Mouse (Mus musculus) right cerebral cortex, postnatal 10 days (tissue): ENCODE data around the gene Cxcl17.

Experiments
- DNase-seq, 2 experiments: peaks; one replicate each; pipeline ENCODE4 v3.0.0; 2021; ENCODE audit warnings: low spot score in 2 of 2

The Cxcl17 gene

DNA sequence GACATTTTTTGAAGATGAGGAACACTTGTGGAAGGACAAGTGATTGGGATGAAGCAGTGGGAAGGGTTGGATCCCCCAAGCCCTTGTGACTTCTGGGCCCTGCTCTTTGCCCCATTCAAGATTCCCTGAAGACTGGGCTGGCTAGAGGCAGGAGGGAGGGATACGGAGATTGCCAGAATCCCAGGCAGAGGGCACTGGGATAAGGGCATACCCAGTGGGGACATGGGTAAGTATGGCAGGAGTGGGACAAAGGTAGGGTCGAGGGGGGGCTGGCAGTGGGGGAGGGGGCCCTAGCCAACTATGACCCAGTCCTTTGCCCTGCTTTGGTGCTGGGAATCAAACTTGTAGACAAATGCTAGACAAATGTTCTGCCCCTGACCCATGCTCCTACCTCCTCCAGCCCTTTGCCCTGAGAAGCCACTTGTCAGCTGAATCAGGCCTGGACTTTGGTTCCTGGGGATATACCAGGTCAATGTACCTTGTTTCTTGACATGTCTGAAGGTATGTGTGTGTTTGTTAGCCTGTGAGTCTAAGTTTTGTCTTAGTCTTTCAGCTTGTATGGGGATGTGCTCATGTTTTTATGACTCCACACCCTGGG, 20.7 kb downstream of the Cxcl17 start:
- DNase-seq, result no peak

DNA sequence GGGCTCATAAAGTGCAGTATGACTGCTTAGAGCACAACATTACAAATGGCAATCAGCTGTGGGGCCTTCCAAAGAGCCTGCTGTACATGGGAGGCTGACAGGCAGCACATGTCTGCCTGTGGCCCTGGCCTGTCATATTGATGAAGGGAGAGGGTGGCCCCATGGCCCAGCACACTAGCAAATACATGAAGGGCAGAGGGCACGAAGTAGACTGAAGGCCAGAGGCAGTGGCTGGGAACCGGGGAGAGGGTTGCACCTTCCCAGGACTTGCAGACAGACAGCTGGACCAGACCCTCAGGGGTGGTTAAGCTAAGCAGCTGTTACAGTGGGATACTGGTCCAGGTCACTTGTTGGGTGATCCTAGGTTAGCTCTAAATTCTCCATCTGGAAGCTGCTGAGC, 21.7 kb downstream of the Cxcl17 start:
- DNase-seq, result no peak

DNA sequence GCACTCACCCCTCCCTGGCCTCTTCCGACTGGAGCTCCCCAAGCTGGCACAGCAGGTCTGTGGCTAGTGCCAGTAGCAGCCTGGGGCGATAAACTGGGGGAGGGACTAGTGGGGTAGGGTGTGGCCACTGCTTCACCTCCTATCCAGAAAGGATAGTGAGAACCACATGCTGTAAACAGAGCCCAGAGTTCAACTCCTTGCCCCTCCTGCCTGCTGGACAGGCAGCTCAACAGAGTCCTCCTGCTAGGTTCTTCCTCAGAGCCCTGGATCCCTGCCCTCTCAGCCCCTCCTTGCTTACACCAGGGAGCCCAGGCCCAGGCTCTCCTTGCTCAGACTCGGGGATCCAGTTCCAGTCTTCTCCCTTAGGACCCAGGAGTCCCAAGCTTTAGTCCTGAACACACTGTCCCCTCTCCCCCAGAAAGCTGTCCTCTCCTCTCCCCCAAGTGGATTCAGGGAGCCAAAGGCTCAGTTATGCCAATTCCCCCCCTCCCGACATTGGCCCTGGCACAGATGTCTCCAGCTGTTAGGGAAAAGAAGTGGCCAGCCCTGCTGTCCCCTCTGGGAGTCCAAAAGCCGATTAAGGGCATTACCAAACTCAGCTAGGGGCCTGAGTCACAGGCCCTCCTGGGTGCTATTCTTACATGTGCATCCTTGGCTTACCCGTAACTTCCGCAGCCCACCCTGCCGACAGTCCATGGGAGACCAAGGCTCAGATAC, 22.5 kb downstream of the Cxcl17 start:
- DNase-seq, result peak in 1 of 2 experiments; percentile 33

DNA sequence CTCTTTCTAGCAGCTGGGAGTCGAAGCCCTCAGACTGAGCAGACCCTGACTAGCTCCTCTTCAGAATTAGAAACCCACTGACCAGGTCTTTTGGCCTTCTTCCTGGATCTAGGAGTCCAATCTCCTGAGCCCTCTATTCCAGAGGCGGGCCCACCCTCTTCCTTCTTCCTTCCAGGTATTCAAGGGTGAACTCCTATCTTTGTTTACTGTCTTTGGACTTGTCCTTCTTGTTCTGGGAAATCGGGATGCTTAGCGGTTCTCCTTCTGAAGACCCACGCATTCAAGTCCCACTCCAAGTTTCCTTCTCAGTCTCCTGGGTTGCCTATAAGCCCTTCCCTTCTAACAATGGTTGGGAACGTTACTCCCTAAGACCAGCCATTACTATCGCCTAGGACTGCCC, 23.8 kb downstream of the Cxcl17 start:
- no peak for DNase-seq

DNA sequence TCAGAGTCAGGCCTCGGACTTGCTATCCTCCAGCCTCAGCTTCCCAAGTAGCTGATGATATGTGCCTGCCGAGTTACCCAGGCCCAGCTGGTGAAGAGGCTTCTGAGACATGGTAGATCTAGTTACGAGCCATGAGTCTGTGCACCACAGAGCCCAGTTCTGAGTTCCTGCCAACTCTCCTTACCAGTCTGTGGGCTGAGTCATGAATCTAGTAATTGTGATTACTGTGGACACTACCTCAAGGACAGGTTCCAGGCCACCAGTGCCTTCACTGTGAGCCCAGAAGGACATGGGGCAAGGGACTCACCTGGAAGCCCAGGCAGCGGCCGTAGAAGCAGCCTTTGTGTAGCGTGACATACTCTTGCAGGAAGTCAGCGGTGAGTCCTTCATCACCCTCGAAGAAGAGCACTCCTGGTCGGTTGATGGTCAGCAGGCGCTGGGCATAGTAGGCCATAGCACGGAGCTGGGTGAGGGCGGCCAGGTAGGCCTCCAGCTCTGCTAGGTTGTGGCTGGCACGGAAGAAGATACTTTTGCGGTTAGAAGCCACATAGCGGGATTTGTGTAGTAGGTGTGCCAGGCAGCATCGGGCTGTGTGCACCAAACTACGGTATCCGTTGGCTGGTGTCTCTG, 24.8 kb downstream of the Cxcl17 start:
- DNase-seq, result no peak

DNA sequence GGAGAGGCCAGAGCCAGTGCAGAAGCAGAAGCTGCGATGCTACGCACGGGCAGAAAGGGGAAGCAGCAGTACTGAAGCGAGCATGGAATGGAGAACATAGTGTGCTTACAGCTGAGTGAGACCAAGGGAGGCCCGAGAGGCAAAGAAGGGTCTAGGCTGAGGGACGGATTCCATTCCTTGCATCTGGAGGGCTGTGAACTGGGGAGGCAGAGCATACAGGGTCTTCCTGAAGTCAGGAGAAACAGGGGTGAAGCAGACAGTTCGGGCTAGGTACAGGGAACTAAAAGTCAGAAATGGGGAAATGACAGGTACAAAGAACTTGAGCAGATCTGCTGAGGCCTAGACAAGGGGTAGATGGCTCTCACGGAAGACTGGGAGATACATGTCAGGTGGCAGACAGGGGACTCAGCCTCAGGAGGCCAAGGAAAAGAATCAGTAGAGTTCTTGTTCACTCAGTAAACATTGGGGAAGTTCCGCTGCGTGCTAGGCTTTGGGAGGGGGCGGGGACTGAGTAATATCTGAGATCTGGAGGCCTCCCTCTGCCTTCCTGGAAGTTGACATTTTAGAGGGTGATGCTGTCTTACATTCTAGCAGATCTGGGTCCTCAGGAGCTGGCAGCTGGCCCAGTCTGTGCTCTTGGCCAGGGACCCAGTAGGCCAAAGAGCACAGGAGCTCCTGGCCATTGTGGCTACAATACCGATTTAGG, 26.7 kb downstream of the Cxcl17 start:
- peak; percentile 63 to 66 for DNase-seq

DNA sequence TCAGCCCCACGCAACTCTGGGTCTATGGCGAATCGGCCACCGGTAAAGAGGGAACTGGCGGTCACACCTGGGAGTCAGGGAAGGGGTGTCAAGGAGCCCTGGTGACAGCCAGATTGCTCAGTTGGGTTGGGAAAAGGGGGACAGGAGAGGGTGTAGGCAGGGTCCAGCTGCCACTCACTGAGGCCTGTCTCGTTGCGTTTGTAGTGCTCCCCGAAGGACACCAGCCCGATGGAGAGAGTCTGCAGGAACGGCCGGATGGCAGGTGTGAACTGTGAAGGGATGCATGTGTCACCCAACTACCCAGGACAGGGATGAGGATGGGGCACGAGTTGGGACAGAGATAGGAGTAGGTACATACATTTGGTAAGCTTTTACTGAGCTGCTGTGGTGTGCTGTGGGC, 27.4 kb downstream of the Cxcl17 start:
- DNase-seq, result no peak

DNA sequence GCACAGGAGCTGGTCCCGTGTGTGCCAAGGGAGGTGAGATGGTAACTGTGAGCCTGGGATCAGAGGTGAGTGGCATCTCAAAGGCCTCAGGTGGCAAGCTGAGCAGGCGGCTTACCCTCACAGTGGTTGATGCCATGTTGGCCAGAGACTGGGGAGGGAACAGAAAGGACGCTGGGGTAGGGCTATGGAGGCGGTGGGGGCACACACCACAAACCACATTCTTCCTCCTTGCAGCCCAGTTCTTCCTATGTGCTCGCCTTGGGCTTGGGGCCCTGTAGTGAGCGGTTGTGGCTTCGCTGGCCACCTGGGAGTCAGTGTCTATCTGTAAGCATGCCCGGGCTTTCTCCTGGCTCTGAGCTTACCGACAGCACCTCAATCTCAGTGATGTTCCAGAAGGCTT, 27.9 kb downstream of the Cxcl17 start:
- DNase-seq, result no peak

DNA sequence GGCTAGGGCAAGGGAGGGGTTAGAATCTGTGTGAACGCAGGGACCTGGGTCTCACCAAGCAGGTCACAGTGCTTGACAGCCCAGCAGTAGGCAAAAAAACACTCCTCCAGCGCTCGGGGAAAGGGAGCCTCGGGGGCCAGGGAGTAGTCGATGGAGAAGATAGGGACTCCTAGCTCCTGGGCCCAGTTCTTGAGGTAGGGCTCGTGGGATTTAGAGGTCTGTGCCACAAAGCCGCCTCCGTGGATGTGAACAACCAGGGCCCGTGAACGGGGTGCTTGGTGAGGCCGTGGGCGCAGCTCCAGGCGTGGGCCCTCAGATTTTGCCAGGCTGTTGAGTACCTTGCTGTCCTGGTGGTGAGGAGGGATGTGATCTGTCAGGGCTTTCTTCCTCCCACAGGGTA, 28.4 kb downstream of the Cxcl17 start:
- no peak for DNase-seq

DNA sequence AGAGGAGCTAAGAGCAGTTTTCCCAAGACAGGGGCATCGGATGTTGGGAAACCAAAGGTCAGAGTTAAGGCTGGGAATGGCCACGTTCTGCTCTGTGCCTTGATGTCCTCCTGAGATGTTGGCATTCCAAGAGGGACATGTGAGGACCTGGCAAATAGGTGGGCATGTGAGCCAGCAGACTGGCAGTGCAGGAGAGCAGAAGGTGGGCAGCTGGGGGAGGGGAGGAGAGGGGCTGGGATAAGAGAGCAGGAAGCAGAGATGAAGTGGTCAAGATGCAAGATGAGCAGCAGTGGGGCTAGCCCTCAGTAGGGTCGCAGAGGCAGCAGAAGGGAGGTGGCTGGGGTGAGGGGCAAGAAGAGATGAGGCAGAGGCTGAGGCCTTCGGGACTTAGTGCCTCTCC, 28.8 kb downstream of the Cxcl17 start:
- DNase-seq, result no peak

DNA sequence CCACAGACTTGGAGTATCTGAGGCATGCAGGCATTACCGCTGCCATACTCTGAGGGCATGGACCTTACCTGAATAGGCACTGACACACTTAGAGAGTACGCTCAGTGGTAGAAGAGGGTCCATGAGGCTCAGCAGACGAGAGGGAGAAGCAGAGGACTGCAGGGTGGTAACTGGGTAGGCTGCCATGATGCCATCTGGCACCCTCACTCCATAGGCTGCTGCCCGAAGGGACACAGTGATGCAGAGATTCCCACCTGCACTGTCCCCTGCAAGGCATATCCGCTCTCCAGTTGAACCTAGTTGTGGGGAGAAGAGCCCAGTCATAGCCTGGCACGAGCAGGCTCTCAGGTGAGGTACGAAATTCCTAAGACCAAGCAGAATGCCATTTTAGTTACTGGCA, 29.3 kb downstream of the Cxcl17 start:
- DNase-seq, result no peak

DNA sequence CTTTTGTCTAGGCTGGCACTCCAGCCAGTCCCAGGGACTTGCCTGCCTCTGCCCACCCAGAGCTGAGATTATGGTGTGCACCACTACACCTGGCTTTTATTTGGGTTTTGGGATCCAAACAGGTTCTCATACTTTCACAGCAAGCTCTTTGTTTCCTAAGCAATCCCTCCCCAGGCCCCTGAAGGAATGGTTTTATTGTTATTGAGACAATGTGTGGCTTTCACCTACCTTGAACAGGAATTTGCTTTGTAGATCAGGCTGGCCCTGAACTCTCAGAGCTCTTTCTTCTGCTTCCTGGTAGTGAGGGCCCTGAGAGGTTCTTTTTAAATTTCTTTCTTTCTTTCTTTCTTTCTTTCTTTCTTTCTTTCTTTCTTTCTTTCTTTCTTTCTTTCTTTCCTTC, 30.1 kb downstream of the Cxcl17 start:
- DNase-seq, result no peak

DNA sequence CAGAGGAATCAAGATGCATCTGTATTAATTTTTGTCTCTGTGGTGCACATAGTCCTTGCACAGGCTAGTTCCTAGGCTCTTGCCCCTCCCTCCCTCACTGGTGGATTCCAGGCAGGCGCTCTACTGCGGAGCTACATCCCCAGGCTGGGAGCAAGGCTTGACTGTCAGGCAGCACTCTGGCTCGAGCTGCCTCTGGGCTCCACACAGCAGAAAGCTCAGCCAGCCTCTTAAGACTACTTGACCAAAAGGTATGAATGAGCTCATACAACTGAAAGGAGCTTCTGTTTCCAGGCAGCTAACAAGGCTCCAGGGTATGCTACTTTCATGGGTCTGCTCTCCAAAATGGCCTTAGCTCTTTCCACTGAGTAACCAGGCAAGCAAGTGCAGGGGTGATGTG, 31.4 kb downstream of the Cxcl17 start:
- no peak for DNase-seq

DNA sequence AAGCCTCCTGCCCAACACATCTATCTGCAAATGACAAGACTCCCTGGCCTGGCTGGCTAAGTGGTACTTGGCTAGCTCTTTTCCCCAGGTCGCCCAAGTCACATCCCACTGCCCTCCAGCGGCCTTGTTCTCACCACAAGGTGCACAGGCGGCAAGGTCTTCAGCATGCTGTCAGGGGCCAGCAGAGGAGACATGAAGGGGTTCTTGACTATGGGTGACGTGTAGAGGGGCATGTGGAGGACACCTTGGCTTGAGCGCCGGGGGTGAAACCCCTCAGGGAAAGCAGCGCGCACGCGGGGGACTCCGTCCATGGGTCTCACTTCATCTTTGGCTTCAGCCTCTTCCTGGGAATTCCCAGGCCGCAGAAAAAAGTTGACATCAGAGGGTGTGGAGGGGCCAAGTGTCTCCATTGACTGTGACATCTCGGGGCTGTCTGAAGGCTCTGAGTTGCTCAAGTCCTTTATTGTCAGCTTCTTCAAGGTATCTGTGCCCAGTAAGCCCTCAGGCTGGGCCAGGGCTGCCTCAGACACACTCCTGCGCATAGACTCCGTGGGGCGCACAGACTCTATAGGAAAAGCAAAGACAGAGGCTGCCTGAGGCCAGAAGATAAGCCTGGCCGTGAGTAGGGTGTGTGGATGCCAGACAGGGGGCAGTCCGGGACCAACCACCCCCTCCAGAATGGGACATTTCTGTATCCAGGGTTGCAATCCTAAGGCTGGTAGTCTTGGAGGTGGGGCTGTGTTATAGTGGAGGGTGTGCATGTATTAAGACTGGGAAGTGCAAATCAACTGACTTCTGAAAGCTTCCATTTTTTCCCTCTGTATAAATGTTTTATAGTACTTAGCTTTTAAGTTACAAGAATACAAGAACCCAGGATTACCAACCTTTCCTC, 32.0 kb downstream of the Cxcl17 start:
- no peak for DNase-seq

DNA sequence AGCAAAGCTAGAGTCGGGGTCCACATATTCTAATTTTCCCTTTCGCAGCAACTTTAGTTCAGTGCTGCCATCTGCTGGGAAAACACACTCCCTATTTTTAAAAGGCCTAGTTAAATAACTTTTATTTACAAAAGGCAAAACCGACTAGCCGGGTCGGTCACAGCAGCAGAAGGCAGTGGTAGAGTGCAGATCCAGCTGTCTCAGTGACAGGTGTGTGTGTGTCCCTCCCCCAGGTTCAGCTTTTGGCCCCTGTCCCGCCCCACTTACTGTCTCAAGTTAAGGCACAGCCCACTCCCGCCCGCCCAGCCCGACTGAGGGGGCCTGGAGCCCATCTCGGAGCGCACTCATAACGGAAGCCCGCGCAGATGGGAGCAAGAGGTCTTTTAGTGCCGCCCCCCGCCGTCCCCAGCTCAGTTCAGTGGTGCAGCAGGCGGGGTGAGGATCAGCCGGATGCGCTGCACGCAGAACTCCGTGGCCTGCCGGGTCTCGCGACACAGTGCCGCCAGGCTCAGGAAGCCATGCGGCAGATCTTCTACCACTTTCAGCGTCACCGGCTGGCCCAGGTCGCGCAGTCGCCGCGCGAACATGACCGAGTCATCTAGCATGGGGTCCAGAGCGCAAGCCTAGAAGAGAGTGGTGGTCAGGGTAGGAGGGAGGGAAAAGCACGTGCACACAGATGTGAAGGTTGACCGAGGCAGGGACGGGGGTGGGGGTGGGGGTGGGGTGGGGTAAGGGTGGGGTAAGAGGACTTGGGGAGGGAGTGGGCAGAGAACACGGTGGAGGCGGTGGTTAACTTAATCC, 32.9 kb downstream of the Cxcl17 start:
- DNase-seq, result peak in 1 of 2 experiments; percentile 63

DNA sequence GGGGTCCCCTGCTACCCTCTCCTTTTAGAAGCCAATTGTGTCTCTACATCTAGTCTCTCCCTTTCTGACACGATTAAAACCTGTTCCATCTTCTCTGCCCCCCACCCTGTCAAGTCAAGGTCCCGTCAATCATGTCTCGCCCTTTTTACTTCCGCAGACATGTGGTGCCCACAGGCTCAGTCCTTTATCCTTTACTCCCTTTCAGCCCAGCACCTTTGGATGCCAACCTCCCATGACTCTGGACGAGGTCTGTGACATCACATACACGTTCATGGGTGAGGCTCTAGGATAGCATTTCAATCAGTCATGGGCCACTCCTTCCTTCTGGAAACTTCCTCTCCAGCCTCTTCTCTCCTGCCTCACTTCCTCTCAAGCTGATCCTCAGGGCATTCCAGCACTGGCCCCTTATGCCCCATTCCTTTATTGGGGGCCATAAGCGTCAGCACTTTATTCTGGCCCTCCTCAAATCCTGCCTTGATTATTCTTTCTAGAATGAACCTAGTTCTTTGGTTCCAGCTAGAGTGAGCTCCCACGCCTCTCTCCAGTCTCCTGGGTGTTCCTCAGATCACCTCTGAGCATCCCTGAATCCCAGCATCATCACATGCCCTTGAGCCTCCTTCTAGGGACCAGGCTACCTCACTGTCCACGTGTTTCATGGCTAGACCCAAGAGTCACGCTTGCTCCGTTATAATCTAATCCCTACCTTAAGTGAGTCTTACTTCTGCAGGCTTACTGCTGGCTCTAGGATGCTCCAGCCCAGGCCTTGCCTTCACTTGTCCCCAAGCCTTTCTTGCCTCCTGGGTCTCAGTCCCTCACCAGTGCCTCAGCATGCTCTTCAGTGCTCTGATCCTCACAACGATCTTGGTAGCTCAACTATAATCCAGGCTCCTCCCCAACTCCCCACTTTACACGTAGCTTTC, 34.2 kb downstream of the Cxcl17 start:
- no peak for DNase-seq

DNA sequence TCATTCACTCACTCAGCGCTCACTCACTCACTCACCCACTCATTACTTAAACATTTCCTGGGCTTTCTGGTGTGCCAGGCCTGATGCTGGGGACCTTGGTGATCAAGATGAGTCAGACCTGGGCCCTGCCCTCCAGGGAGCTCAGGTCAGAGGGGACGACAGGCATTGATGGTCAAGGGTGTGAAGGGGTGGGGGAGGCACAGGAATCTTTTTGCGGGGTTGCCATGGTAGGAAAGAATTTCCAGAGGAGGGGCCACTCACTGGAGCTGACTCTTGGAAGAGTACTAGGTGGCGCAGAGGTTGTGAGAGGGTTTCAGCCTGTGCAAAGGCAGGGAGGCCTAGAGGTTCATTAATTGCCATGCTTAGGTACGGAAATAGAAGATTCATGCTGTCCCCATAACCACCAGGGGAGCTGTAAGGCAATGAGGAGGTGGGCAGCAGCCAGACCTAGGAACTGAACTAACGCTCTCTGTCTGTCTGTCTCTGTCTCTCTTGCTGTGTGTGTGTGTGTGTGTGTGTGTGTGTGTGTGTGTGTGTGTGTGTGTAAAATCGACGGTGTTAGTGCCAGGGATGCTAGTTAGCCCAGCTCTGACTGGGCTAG, 35.5 kb downstream of the Cxcl17 start:
- DNase-seq, result no peak

DNA sequence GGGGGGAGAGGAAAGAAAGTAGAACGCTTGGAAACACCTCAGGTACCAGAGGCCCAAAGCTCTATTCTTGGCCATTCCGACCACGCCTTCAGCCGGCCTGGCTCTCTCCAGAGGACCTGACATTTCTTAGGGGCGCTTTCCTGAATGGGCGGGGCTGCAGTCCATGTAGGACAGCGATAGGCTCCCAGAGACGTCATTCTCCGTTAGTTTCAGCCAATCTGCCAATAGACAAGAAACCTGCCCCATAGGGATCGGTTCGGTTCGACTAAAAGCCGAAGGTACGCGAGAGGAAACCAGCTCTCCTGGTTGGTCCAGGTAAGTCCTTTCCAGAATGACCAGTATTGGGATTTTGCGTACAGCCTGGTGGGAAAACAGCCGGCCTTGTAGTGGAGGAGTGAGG, 36.1 kb downstream of the Cxcl17 start:
- peak; percentile 93 to 94 for DNase-seq

DNA sequence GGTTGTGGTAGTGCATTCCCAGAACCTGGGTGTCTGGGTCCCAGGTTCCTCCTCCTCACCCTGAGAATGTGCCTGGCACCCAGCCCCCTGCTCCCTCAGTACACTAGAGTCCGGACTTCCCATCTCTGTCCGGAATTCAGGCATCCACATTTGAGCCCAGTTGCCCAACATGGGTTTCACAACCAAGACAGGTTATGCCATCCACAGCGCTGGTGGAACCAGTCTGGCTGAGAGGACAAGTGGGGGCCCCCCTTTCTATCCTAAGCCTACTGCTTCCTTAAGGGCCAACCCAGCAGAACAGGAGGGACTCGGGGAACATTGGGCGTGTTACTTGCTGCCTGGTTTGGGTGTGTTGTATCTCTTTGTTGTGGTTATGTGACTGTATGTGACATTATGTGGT, 40.2 kb downstream of the Cxcl17 start:
- DNase-seq, result no peak
